Mouse (Mus musculus): ENCODE data around the gene Stoml1.

GRCm38 (mm10) chr9:58268384-58269313 lies 15.7 kb downstream of the Stoml1 start:
- 0 out of 2 replicates have a peak, but pooled peaks have one; percentile 9 for TF ChIP-seq BHLHE40 (IDR thresholded peaks at IDR 0.05; ENCODE audit: low read depth, low read length)
- TF ChIP-seq EP300 (IDR thresholded peaks at IDR 0.05; ENCODE audit: low read length) = no peak
- no peak for TF ChIP-seq MAFK (IDR thresholded peaks at IDR 0.05; ENCODE audit: insufficient replicate concordance, low read length)
- TF ChIP-seq CTCF (conservative IDR thresholded peaks at IDR 0.05 in 1 of 2, IDR thresholded peaks at IDR 0.05 in 1 of 2; ENCODE audit: low read depth in 2 of 2, low read length in 2 of 2) = peak; percentile 60 to 77; a peak in 3 of 4 replicates
- TF ChIP-seq POLR2A (IDR thresholded peaks at IDR 0.05; ENCODE audit: low read depth, low read length) = no peak
- no peak for TF ChIP-seq TBP (conservative IDR thresholded peaks at IDR 0.05; ENCODE audit: low read depth, low read length)
- no peak for TF ChIP-seq UBTF (IDR thresholded peaks at IDR 0.05; ENCODE audit: low read depth, low read length)
- TF ChIP-seq NRF1 (IDR thresholded peaks at IDR 0.05; ENCODE audit: low read depth, low read length) = no peak
